Mouse (Mus musculus) heart, postnatal 0 days (tissue): ENCODE measurements around the gene Pts. TPM values are rescaled to one million over a fixed set of nuclear protein-coding genes. Genes with fewer than 3 reads are reported as not detected.

ENCODE experiments used
- ATAC-seq: fragments of 200-750 bp; cut with Nextera tagmentation; 2 replicates; pipeline ENCODE4 v1.8.0; 2017; ENCODE audit warnings: low read depth, moderate number of reproducible peaks, moderate library complexity; ENCODE audit not compliant: insufficient read depth
- DNase-seq: peaks from one replicate; pipeline ENCODE4 v3.0.0-alpha.2; 2016; ENCODE audit warnings: low spot score
- H3K27ac ChIP-seq: fragments of 300-500 bp; sonication (generic); 2 replicates; pipeline ENCODE4 v1.5.1; 2014; ENCODE audit warnings: low read depth, mild to moderate bottlenecking
- H3K27me3 ChIP-seq: fragments of 300-500 bp; sonication (generic); 2 replicates; pipeline ENCODE4 v1.6.1; 2014; ENCODE audit warnings: low read length, mixed read lengths; ENCODE audit not compliant: control insufficient read depth, insufficient read depth
- H3K36me3 ChIP-seq: fragments of 300-500 bp; sonication (generic); replicated peaks from 2 replicates; pipeline ENCODE4 v1.6.1; 2014; ENCODE audit warnings: low read length, mixed read lengths; ENCODE audit not compliant: control insufficient read depth, insufficient read depth
- H3K4me1 ChIP-seq: fragments of 300-500 bp; sonication (generic); 2 replicates; pipeline ENCODE4 v1.6.1; 2014; ENCODE audit warnings: antibody characterized with exemption; ENCODE audit not compliant: control insufficient read depth, insufficient read depth
- H3K4me2 ChIP-seq: fragments of 300-500 bp; sonication (generic); 2 replicates; pipeline ENCODE4 v1.6.1; 2014; ENCODE audit warnings: low read depth, mild to moderate bottlenecking, low read length, moderate library complexity
- H3K4me3 ChIP-seq: fragments of 300-500 bp; sonication (generic); 2 replicates; pipeline ENCODE4 v1.5.1; 2014; ENCODE audit warnings: low read depth, low read length
- H3K9ac ChIP-seq: fragments of 300-500 bp; sonication (generic); replicated peaks from 2 replicates; pipeline ENCODE4 v1.6.1; 2014; ENCODE audit warnings: low read depth, low read length, mixed read lengths
- H3K9me3 ChIP-seq: fragments of 300-500 bp; sonication (generic); replicated peaks from 2 replicates; pipeline ENCODE4 v1.6.1; 2016; ENCODE audit warnings: low read length; ENCODE audit not compliant: control insufficient read depth
- CTCF ChIP-seq: IDR thresholded peaks from 2 replicates; pipeline ENCODE4 v1.5.1; 2016; ENCODE audit warnings: antibody characterized with exemption, control low read depth, low read depth
- EP300 ChIP-seq: IDR thresholded peaks from 2 replicates; pipeline ENCODE4 v1.6.1; 2016; ENCODE audit warnings: antibody characterized with exemption, low read depth
- whole genome bisulfite sequencing: fragments of 180-500 bp; shearing (Covaris S2); extraction: QIAGEN DNeasy Blood & Tissue Kit; methylation state at CpG from one replicate; pipeline ENCODE4 v1.1.7; 2014; 5-methylcytosine and 5-hydroxymethylcytosine counted together
- polyA plus RNA-seq: library from polyadenylated mRNA; unstranded; fragments of >200 nt; fragmentation: Nextera tagmentation; extraction: Ambion mirVana; gene quantifications from 2 replicates; pipeline ENCODE4 v1.2.1, GENCODE M21; 2015
- total RNA-seq: library from RNA; depleted of rRNA; stranded (reverse); fragments of >200 nt; gene quantifications from 2 replicates; pipeline ENCODE4 v1.2.3, GENCODE M21; 2014; ENCODE audit warnings: low replicate concordance; rRNA removed

The Pts gene
- total and polyA plus RNA-seq, 2 experiments from 2014 or later, result 29.7 to 93.1 TPM

GRCm38 (mm10) chr9:50476651-50477050 lies 51.9 kb downstream of the Pts start:
- Histone ChIP-seq H3K4me3 (no peak overlapping the region), H3K4me1 (no peaks in the 10 kb centered on the region; the same call in 1 of the 2 replicates), H3K27ac (no peak overlapping the region), H3K27me3 (no peaks in the 10 kb centered on the region), H3K9me3 (no peaks in the 10 kb centered on the region), H3K36me3 (no peaks in the 10 kb centered on the region), H3K9ac (no peak overlapping the region), H3K4me2 (no peak overlapping the region)
- ATAC-seq (no peak), DNase-seq (no peak)
- 48% methylated on average over 7 of the region's 7 CpGs for WGBS
- TF ChIP-seq EP300, result no peak
- no peak for TF ChIP-seq CTCF

DNA sequence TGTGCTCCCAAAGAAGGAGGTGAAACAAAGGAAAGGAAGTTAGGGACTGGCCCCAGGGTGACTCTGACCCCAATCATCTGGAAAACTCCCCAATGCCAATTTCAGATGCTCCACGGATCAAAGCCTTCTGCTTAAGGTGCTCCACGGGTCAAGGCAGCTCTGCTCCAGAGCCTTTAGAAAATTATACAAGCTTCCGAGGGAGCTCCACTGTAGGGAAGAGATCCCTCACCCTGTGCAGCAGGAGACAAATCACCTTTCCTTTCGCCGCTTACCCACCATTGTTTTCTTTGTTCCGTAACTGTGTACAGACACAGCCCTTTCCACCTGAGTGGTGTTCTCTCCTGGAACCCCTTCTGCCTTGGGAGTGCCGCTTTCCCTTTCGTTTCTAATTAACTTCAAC lies 52.8 kb downstream of the Pts start:
- H3K9ac ChIP-seq, result no peak overlapping the region
- no peak for ATAC-seq
- DNase-seq, result no peak
- no peak for TF ChIP-seq CTCF
- no peak for TF ChIP-seq EP300
- H3K27ac ChIP-seq, result no peak overlapping the region
- peaks cover 6% of the 10 kb centered on the region for H3K4me1 ChIP-seq
- no peaks in the 10 kb centered on the region for H3K36me3 ChIP-seq
- WGBS, result 80% methylated on average over 8 of the region's 8 CpGs
- H3K4me2 ChIP-seq, result no peak overlapping the region
- no peaks in the 10 kb centered on the region for H3K27me3 ChIP-seq
- H3K9me3 ChIP-seq, result no peaks in the 10 kb centered on the region
- H3K4me3 ChIP-seq, result no peak overlapping the region

- H3K9me3 ChIP-seq, result no peaks in the 10 kb centered on the region
- no peak overlapping the region for H3K4me3 ChIP-seq
- no peak for ATAC-seq
- DNase-seq, result no peak
- no peak overlapping the region for H3K27ac ChIP-seq
- H3K36me3 ChIP-seq, result no peaks in the 10 kb centered on the region
- H3K9ac ChIP-seq, result no peak overlapping the region
- H3K27me3 ChIP-seq, result no peaks in the 10 kb centered on the region
- 67% methylated on average over 7 of the region's 7 CpGs for WGBS
- H3K4me2 ChIP-seq, result no peak overlapping the region
- H3K4me1 ChIP-seq, result peaks cover 6% of the 10 kb centered on the region
- TF ChIP-seq CTCF, result no peak
- no peak for TF ChIP-seq EP300
Measured at GRCm38 (mm10) chr9:50475318-50475717, 53.2 kb downstream of the Pts start.

Other genes starting within 250 kb of the Pts start
- gene Rpl10-ps3, start 183.8 kb downstream of the Pts start, total RNA-seq, result 275 and 362 TPM in 2 replicates
- gene Rpl10-ps3, start 183.8 kb downstream of the Pts start, polyA plus RNA-seq, result 126 and 132 TPM in 2 replicates
- gene Plet1, start 34.2 kb downstream of the Pts start, total RNA-seq, result 3.7 and 7.0 TPM in 2 replicates
- gene Plet1, start 34.2 kb downstream of the Pts start, polyA plus RNA-seq, result 1.2 and 1.3 TPM in 2 replicates
- 0.46 and 2.4 TPM in 2 replicates for gene Il18, start 26.1 kb upstream of the Pts start, total RNA-seq
- gene Il18, start 26.1 kb upstream of the Pts start, polyA plus RNA-seq, result 2.9 and 4.7 TPM in 2 replicates
- gene Bco2, start 26.5 kb upstream of the Pts start, total RNA-seq, result not detected in 2 replicates
- 0.07 TPM in 1 of 2 replicates, not detected in the other for gene Bco2, start 26.5 kb upstream of the Pts start, polyA plus RNA-seq
- gene Tex12, start 32.6 kb upstream of the Pts start, total RNA-seq, result not detected in 2 replicates
- gene Tex12, start 32.6 kb upstream of the Pts start, polyA plus RNA-seq, result not detected in 2 replicates
- gene Sdhd, start 75.1 kb upstream of the Pts start, total RNA-seq, result 980 and 992 TPM in 2 replicates
- 1,236 and 1,240 TPM in 2 replicates for gene Sdhd, start 75.1 kb upstream of the Pts start, polyA plus RNA-seq
- 115 and 163 TPM in 2 replicates for gene Timm8b, start 75.2 kb upstream of the Pts start, total RNA-seq
- 445 and 461 TPM in 2 replicates for gene Timm8b, start 75.2 kb upstream of the Pts start, polyA plus RNA-seq
- 0.27 TPM in 1 of 2 replicates, not detected in the other for gene Pih1d2, start 88.6 kb upstream of the Pts start, total RNA-seq
- 1.2 and 1.5 TPM in 2 replicates for gene Pih1d2, start 88.6 kb upstream of the Pts start, polyA plus RNA-seq
- gene Nkapd1, start 88.7 kb upstream of the Pts start, total RNA-seq, result 10.0 and 14.5 TPM in 2 replicates
- 13.4 and 14.3 TPM in 2 replicates for gene Nkapd1, start 88.7 kb upstream of the Pts start, polyA plus RNA-seq
- 155 and 215 TPM in 2 replicates for gene Dlat, start 131.1 kb upstream of the Pts start, total RNA-seq
- gene Dlat, start 131.1 kb upstream of the Pts start, polyA plus RNA-seq, result 203 and 204 TPM in 2 replicates
- gene Dixdc1, start 210.8 kb upstream of the Pts start, total RNA-seq, result 7.7 and 19.8 TPM in 2 replicates
- 6.9 and 7.1 TPM in 2 replicates for gene Dixdc1, start 210.8 kb upstream of the Pts start, polyA plus RNA-seq
- 3.6 and 4.8 TPM in 2 replicates for gene 2310030G06Rik, start 217.8 kb upstream of the Pts start, total RNA-seq
- gene 2310030G06Rik, start 217.8 kb upstream of the Pts start, polyA plus RNA-seq, result 10.6 and 11.0 TPM in 2 replicates
- 758 and 766 TPM in 2 replicates for gene Cryab, start 222.6 kb upstream of the Pts start, total RNA-seq
- gene Cryab, start 222.6 kb upstream of the Pts start, polyA plus RNA-seq, result 1,736 and 1,781 TPM in 2 replicates
- gene Hspb2, start 223.6 kb upstream of the Pts start, total RNA-seq, result 241 and 266 TPM in 2 replicates
- gene Hspb2, start 223.6 kb upstream of the Pts start, polyA plus RNA-seq, result 309 and 313 TPM in 2 replicates
- 7.4 and 10.0 TPM in 2 replicates for gene Fdxacb1, start 239.5 kb upstream of the Pts start, total RNA-seq
- gene Fdxacb1, start 239.5 kb upstream of the Pts start, polyA plus RNA-seq, result 7.9 and 8.1 TPM in 2 replicates
- 23.9 and 24.2 TPM in 2 replicates for gene Alg9, start 246.3 kb upstream of the Pts start, total RNA-seq
- gene Alg9, start 246.3 kb upstream of the Pts start, polyA plus RNA-seq, result 11.4 and 11.9 TPM in 2 replicates
- gene 1110032A03Rik, start 246.8 kb upstream of the Pts start, total RNA-seq, result 8.0 and 39.5 TPM in 2 replicates
- gene 1110032A03Rik, start 246.8 kb upstream of the Pts start, polyA plus RNA-seq, result 32.6 and 36.8 TPM in 2 replicates